Mouse (Mus musculus): ENCODE measurements around the gene Cntfr. TPM values are rescaled to one million over a fixed set of nuclear protein-coding genes. Genes with fewer than 3 reads are reported as not detected.

Cntfr gene
- polyA plus RNA-seq, 1 experiment from 2014 or later = 3.7 TPM

GRCm38 (mm10) chr4:41726826-41727621, 30.1 kb upstream of the Cntfr start:
- no peak overlapping the region for H3K9ac ChIP-seq
- H3K4me1 ChIP-seq (replicated peaks) = peaks cover 12% of the 10 kb centered on the region
- H3K27me3 ChIP-seq (replicated peaks) = peaks cover 82% of the 10 kb centered on the region
- no peak overlapping the region for H3K27ac ChIP-seq (ENCODE audit: poor library complexity, severe bottlenecking)
- 15% methylated on average over 20 of the region's 20 CpGs for WGBS
- H3K9me3 ChIP-seq (replicated peaks) = no peaks in the 10 kb centered on the region
- no peak overlapping the region for H3K4me3 ChIP-seq
- H3K36me3 ChIP-seq = no peaks in the 10 kb centered on the region
- no peak for ATAC-seq (ENCODE audit: insufficient number of reproducible peaks, low FRiP score)
- no peak overlapping the region for H3K4me2 ChIP-seq

GRCm38 (mm10) chr4:41722918-41723351, 26.0 kb upstream of the Cntfr start, which contains the start of gene Dctn3:
Gene Dctn3 (minus strand): TSS chr4:41723170.
- Histone ChIP-seq H3K4me2 (peak within 1 kb of the TSS; percentile 84), H3K4me1 (replicated peaks) (peaks cover 16% of the 10 kb centered on the region), H3K36me3 (peaks cover 27% of the 10 kb centered on the region), H3K27me3 (replicated peaks) (peaks cover 44% of the 10 kb centered on the region), H3K9ac (peak within 1 kb of the TSS; percentile 85), H3K27ac (ENCODE audit: poor library complexity, severe bottlenecking) (no peak within 1 kb of the TSS), H3K4me3 (peak within 1 kb of the TSS; percentile 78), H3K9me3 (replicated peaks) (no peaks in the 10 kb centered on the region)
- ATAC-seq (ENCODE audit: insufficient number of reproducible peaks, low FRiP score) = peak; percentile 95
- under 1% methylated on average over 27 of the region's 27 CpGs for WGBS

- H3K36me3 ChIP-seq = peaks cover 53% of the 10 kb centered on the region
- peaks cover 21% of the 10 kb centered on the region for H3K4me1 ChIP-seq (replicated peaks)
- H3K4me2 ChIP-seq = no peak overlapping the region
- H3K9me3 ChIP-seq (replicated peaks) = no peaks in the 10 kb centered on the region
- H3K4me3 ChIP-seq = no peak overlapping the region
- no peak overlapping the region for H3K9ac ChIP-seq
- WGBS = 52% methylated on average over 6 of the region's 6 CpGs
- H3K27ac ChIP-seq (ENCODE audit: poor library complexity, severe bottlenecking) = no peak overlapping the region
- no peak for ATAC-seq (ENCODE audit: insufficient number of reproducible peaks, low FRiP score)
- H3K27me3 ChIP-seq (replicated peaks) = no peaks in the 10 kb centered on the region
Measured at GRCm38 (mm10) chr4:41716834-41717233, 19.9 kb upstream of the Cntfr start.

GRCm38 (mm10) chr4:41715596-41715995, 18.7 kb upstream of the Cntfr start:
- WGBS = 84% methylated on average over 5 of the region's 5 CpGs
- ATAC-seq (ENCODE audit: insufficient number of reproducible peaks, low FRiP score) = no peak

GRCm38 (mm10) chr4:41715082-41715481, 18.2 kb upstream of the Cntfr start:
- H3K4me1 ChIP-seq (replicated peaks) = peaks cover 23% of the 10 kb centered on the region
- H3K4me3 ChIP-seq = no peak overlapping the region
- no peak overlapping the region for H3K4me2 ChIP-seq
- H3K27me3 ChIP-seq (replicated peaks) = no peaks in the 10 kb centered on the region
- ATAC-seq (ENCODE audit: insufficient number of reproducible peaks, low FRiP score) = no peak
- WGBS = 71% methylated on average over 8 of the region's 8 CpGs
- H3K9me3 ChIP-seq (replicated peaks) = no peaks in the 10 kb centered on the region
- peaks cover 52% of the 10 kb centered on the region for H3K36me3 ChIP-seq
- H3K27ac ChIP-seq (ENCODE audit: poor library complexity, severe bottlenecking) = no peak overlapping the region
- H3K9ac ChIP-seq = no peak overlapping the region

More at GRCm38 (mm10) chr4:41715596-41715995, 18.7 kb upstream of the Cntfr start:
- peaks cover 23% of the 10 kb centered on the region for H3K4me1 ChIP-seq (replicated peaks)
- no peak overlapping the region for H3K9ac ChIP-seq
- no peak overlapping the region for H3K27ac ChIP-seq (ENCODE audit: poor library complexity, severe bottlenecking)
- no peaks in the 10 kb centered on the region for H3K27me3 ChIP-seq (replicated peaks)
- no peak overlapping the region for H3K4me3 ChIP-seq
- H3K4me2 ChIP-seq = no peak overlapping the region
- no peaks in the 10 kb centered on the region for H3K9me3 ChIP-seq (replicated peaks)
- H3K36me3 ChIP-seq = peaks cover 57% of the 10 kb centered on the region

- H3K4me2 ChIP-seq = peak overlapping the region; percentile 94
- no peak overlapping the region for H3K9ac ChIP-seq
- H3K27ac ChIP-seq (ENCODE audit: poor library complexity, severe bottlenecking) = no peak overlapping the region
- peaks cover 23% of the 10 kb centered on the region for H3K4me1 ChIP-seq (replicated peaks)
- WGBS = 13% methylated on average over 8 of the region's 8 CpGs
- no peak for ATAC-seq (ENCODE audit: insufficient number of reproducible peaks, low FRiP score)
- H3K27me3 ChIP-seq (replicated peaks) = no peaks in the 10 kb centered on the region
- H3K4me3 ChIP-seq = 0 out of 2 replicates have a peak overlapping the region, but pooled peaks have one; percentile 71
- H3K9me3 ChIP-seq (replicated peaks) = no peaks in the 10 kb centered on the region
- peaks cover 45% of the 10 kb centered on the region for H3K36me3 ChIP-seq
Measured at GRCm38 (mm10) chr4:41714276-41714675, 17.4 kb upstream of the Cntfr start.

- no peaks in the 10 kb centered on the region for H3K27me3 ChIP-seq (replicated peaks)
- H3K9me3 ChIP-seq (replicated peaks) = no peaks in the 10 kb centered on the region
- peak; percentile 81 for ATAC-seq (ENCODE audit: insufficient number of reproducible peaks, low FRiP score)
- WGBS = under 1% methylated on average over 61 of the region's 61 CpGs
- peaks cover 37% of the 10 kb centered on the region for H3K36me3 ChIP-seq
- H3K27ac ChIP-seq (ENCODE audit: poor library complexity, severe bottlenecking) = peak within 1 kb of the TSS; percentile 58
- H3K4me1 ChIP-seq (replicated peaks) = peaks cover 23% of the 10 kb centered on the region
- peak within 1 kb of the TSS; percentile 71 for H3K4me3 ChIP-seq
- H3K9ac ChIP-seq = peak within 1 kb of the TSS; percentile 91
- peak within 1 kb of the TSS; percentile 94 for H3K4me2 ChIP-seq
Measured at GRCm38 (mm10) chr4:41713197-41714067, 16.5 kb upstream of the Cntfr start, which contains the start of gene Rpp25l. Gene Rpp25l (minus strand): TSS chr4:41713534.

- peaks cover 6% of the 10 kb centered on the region; the same call in 1 of the 2 replicates for H3K27me3 ChIP-seq (replicated peaks)
- H3K9ac ChIP-seq = peak overlapping the region; percentile 91
- peaks cover 23% of the 10 kb centered on the region for H3K4me1 ChIP-seq (replicated peaks)
- no peaks in the 10 kb centered on the region for H3K9me3 ChIP-seq (replicated peaks)
- peak; percentile 14; the same call in 1 of the 2 replicates for ATAC-seq (ENCODE audit: insufficient number of reproducible peaks, low FRiP score)
- H3K36me3 ChIP-seq = peaks cover 29% of the 10 kb centered on the region
- 43% methylated on average over 31 of the region's 31 CpGs for WGBS
- peak overlapping the region; percentile 94 for H3K4me2 ChIP-seq
- peak overlapping the region; percentile 71 for H3K4me3 ChIP-seq
- H3K27ac ChIP-seq (ENCODE audit: poor library complexity, severe bottlenecking) = 0 out of 2 replicates have a peak overlapping the region, but pooled peaks have one; percentile 58
Measured at GRCm38 (mm10) chr4:41712421-41713196, 15.7 kb upstream of the Cntfr start.

- peaks cover 21% of the 10 kb centered on the region for H3K36me3 ChIP-seq
- 78% methylated on average over 16 of the region's 16 CpGs for WGBS
- H3K4me1 ChIP-seq (replicated peaks) = peaks cover 30% of the 10 kb centered on the region
- no peak for ATAC-seq (ENCODE audit: insufficient number of reproducible peaks, low FRiP score)
- no peaks in the 10 kb centered on the region for H3K9me3 ChIP-seq (replicated peaks)
- peaks cover 7% of the 10 kb centered on the region; the same call in 1 of the 2 replicates for H3K27me3 ChIP-seq (replicated peaks)
- H3K4me3 ChIP-seq = peak overlapping the region; percentile 71
- peak overlapping the region; percentile 91 for H3K9ac ChIP-seq
- H3K4me2 ChIP-seq = peak overlapping the region; percentile 94
- H3K27ac ChIP-seq (ENCODE audit: poor library complexity, severe bottlenecking) = no peak overlapping the region
Measured at GRCm38 (mm10) chr4:41711705-41712375, 15.0 kb upstream of the Cntfr start.

- Histone ChIP-seq H3K4me2 (no peak overlapping the region), H3K9ac (no peak overlapping the region), H3K4me1 (replicated peaks) (peaks cover 40% of the 10 kb centered on the region), H3K4me3 (no peak overlapping the region), H3K9me3 (replicated peaks) (no peaks in the 10 kb centered on the region), H3K27me3 (replicated peaks) (peaks cover 16% of the 10 kb centered on the region), H3K27ac (ENCODE audit: poor library complexity, severe bottlenecking) (no peak overlapping the region), H3K36me3 (peaks cover 10% of the 10 kb centered on the region)
- ATAC-seq (ENCODE audit: insufficient number of reproducible peaks, low FRiP score) = no peak
- 60% methylated on average over 4 of the region's 4 CpGs for WGBS
Measured at GRCm38 (mm10) chr4:41710229-41710628, 13.3 kb upstream of the Cntfr start.
